Mouse (Mus musculus) ZHBTc4 (cell line): ENCODE measurements around the gene Klhl20.

ENCODE experiments used
- DNase-seq: peaks from one replicate; pipeline ENCODE4 v3.0.0-alpha.2; 2011; ENCODE audit warnings: low read depth, low spot score

Klhl20 gene

GRCm38 (mm10) chr1:161130726-161131664 is at the start of gene Klhl20:
TSS of gene Klhl20 (minus strand) at chr1:161131511.
- DNase-seq, result peak; percentile 97

- DNase-seq, result peak; percentile 89
These were observed 49.4 kb upstream of the Klhl20 start for GRCm38 (mm10) chr1:161180674-161181073.

- peak; percentile 94 for DNase-seq
These were observed 39.3 kb upstream of the Klhl20 start for GRCm38 (mm10) chr1:161170651-161171050.

- DNase-seq, result peak; percentile 91
These were observed 29.0 kb upstream of the Klhl20 start for GRCm38 (mm10) chr1:161160266-161160665.

GRCm38 (mm10) chr1:161159214-161159613 is 27.9 kb upstream of the Klhl20 start, which contains the start of gene Tex50:
TSS of gene Tex50 (minus strand) at chr1:161159314.
- no peak for DNase-seq

GRCm38 (mm10) chr1:161156546-161156945 is 25.2 kb upstream of the Klhl20 start:
- DNase-seq, result no peak

- no peak for DNase-seq
These were observed 19.8 kb upstream of the Klhl20 start for GRCm38 (mm10) chr1:161151098-161151497.

- DNase-seq, result no peak
These were observed 16.6 kb upstream of the Klhl20 start for GRCm38 (mm10) chr1:161147888-161148287.

GRCm38 (mm10) chr1:161145611-161146010 is 14.3 kb upstream of the Klhl20 start:
- DNase-seq, result peak; percentile 74

GRCm38 (mm10) chr1:161143216-161143615 is 11.9 kb upstream of the Klhl20 start:
- no peak for DNase-seq

- DNase-seq, result peak; percentile 92
These were observed 11.3 kb upstream of the Klhl20 start, which contains the start of gene Ankrd45 for GRCm38 (mm10) chr1:161142531-161143159. TSS of gene Ankrd45 (plus strand) at chr1:161142691.

- DNase-seq, result peak; percentile 80
These were observed 8.9 kb upstream of the Klhl20 start for GRCm38 (mm10) chr1:161140026-161140762.

- no peak for DNase-seq
These were observed 8.2 kb upstream of the Klhl20 start for GRCm38 (mm10) chr1:161139496-161139895.

GRCm38 (mm10) chr1:161126461-161126860 is 4.8 kb downstream of the Klhl20 start:
- DNase-seq, result no peak

- DNase-seq, result no peak
These were observed 8.5 kb downstream of the Klhl20 start for GRCm38 (mm10) chr1:161122661-161123418.

GRCm38 (mm10) chr1:161114591-161114990 is 16.7 kb downstream of the Klhl20 start:
- DNase-seq, result no peak

- DNase-seq, result peak; percentile 12
These were observed 22.1 kb downstream of the Klhl20 start for GRCm38 (mm10) chr1:161109216-161109615.

GRCm38 (mm10) chr1:161103842-161104241 is 27.5 kb downstream of the Klhl20 start:
- DNase-seq, result no peak

GRCm38 (mm10) chr1:161099721-161100405 is 31.4 kb downstream of the Klhl20 start:
- no peak for DNase-seq

GRCm38 (mm10) chr1:161077243-161077642 is 54.1 kb downstream of the Klhl20 start:
- DNase-seq, result no peak
